Mouse (Mus musculus): ENCODE measurements at regions not wholly inside any gene's neighbourhood (a gene's known extent, or its start where the extent isn't known, plus 50 kb on each side); places are given as distances from the start of the nearest gene placed in this dataset.

- DNase-seq (ENCODE audit: low spot score in 2 of 2), result no peak
Measured at GRCm38 (mm10) chrX:17026161-17026829, 114.7 kb upstream of the Ndp start.

DNA sequence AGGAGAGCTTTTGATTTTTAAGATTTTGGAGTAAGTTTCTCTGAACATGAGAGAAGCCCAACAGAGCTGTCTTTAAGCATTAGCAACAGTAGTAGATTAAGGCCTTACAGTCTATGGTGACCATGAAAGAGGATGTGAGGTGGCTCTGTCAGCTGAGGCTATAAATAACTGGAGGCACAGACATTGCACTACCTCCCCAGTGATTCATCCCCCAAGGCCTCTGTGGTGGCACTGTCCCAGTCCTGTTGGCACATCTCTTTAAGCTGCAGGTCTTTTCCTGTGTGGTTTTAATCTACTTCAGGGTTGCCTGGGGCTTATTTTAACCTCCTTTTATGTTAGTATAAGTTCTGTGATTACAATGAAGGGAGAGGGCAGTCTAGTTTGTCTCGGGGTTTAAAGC, 106.2 kb upstream of the Ndp start:
- peak; percentile 1 for DNase-seq (ENCODE audit: low spot score in 2 of 2)

- DNase-seq (ENCODE audit: low spot score in 2 of 2), result no peak
Measured at GRCm38 (mm10) chrX:17009188-17009587, 97.6 kb upstream of the Ndp start.

GRCm38 (mm10) chrX:16998578-16998977, 87.0 kb upstream of the Ndp start:
- DNase-seq (ENCODE audit: low spot score in 2 of 2), result no peak

Measured in natural killer cell, adult 2 months (primary cell).